Mouse (Mus musculus): ENCODE data around the gene Cxcl12.
A peak's percentile ranks its signal among the peaks of the same experiment; 100 is the strongest.

DNA sequence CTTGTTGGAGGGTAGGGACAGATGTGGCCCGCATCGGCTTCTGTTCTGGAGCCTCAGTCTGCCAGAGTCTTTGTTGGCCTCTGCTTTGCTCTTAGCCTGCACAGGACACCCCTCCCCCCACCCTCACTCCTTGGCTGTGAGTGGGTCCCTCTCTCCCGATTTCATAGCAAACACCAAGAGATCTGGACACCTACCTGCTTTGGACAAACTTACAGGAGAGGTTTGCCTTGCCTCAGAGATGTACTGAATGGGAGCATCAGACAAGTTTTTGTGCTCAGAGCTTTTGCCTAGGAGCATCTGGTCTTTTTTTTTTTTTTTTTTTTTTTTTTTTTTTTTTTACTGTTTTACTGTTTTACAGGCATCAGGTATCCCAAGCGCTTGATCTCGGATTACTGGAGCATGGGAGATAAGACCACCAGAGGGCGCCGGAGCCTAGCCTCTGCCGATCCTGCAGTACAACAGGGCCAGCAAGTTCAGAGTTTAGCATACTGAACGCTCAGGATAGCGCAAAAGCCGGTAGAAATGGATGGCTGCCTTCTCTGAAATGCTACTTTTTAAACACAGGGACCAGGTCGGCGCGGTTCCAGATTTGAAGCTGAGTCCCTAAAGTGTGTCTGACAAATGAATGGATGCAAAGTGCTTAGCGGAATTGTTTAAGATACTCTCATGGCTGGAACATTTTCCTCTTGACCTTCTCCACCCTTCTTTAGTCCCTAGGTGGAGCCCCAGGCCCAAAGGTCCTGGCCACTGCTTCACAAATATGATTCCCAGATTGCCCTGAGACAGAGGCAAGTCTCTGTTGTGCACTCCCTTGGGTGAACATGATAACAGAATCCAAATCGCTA is 1.5 kb upstream of the Cxcl12 start:
- TF ChIP-seq CTCF (IDR thresholded peaks at IDR 0.05; ENCODE audit: extremely low read depth, insufficient read length, insufficient replicate concordance, low read depth, low read length): peak; percentile 72; the same call in 1 of the 2 replicates
- TF ChIP-seq POLR2A (IDR thresholded peaks at IDR 0.05; ENCODE audit: low read depth, low read length): no peak

All from small intestine, adult 2 months (tissue).